Mouse (Mus musculus) CD4-positive naive resting alpha-beta T cell, adult 57 days (primary cell): Measurements from ENCODE around the gene Olfr824. TPM values are rescaled to one million over a fixed set of nuclear protein-coding genes. Genes with fewer than 3 reads are reported as not detected.

ENCODE experiments used
- total RNA-seq: library from RNA; stranded (reverse); gene quantifications from one replicate; pipeline ENCODE4 v1.2.4, GENCODE M21; 2023

Gene Olfr824
- total RNA-seq: not detected

GRCm38 (mm10) chr10:130129900-130130299 lies at the start of gene Olfr824:
Gene Olfr824 (minus strand): TSS chr10:130130000.

GRCm38 (mm10) chr10:130166666-130167065 lies 36.9 kb upstream of the Olfr824 start, which contains the start of gene Olfr825:
Gene Olfr825 (minus strand): TSS chr10:130166766.

GRCm38 (mm10) chr10:130115283-130115682 lies 14.5 kb downstream of the Olfr824 start, which contains the start of gene Olfr823:
Gene Olfr823 (minus strand): TSS chr10:130115383.

Other genes starting within 250 kb of the Olfr824 start
- not detected for gene Olfr815, start 224.1 kb downstream of the Olfr824 start, total RNA-seq
- not detected for gene Olfr816, start 214.4 kb downstream of the Olfr824 start, total RNA-seq
- not detected for gene Olfr818, start 180.9 kb downstream of the Olfr824 start, total RNA-seq
- gene Olfr819, start 162.7 kb downstream of the Olfr824 start, total RNA-seq: not detected
- gene Olfr247, start 153.9 kb downstream of the Olfr824 start, total RNA-seq: not detected
- not detected for gene Gm10310, start 144.9 kb downstream of the Olfr824 start, total RNA-seq
- not detected for gene Olfr820, start 117.4 kb downstream of the Olfr824 start, total RNA-seq
- gene Olfr821, start 99.7 kb downstream of the Olfr824 start, total RNA-seq: not detected
- not detected for gene Olfr822, start 58.8 kb downstream of the Olfr824 start, total RNA-seq
- not detected for gene Olfr823, start 14.6 kb downstream of the Olfr824 start, total RNA-seq
- gene Olfr825, start 36.8 kb upstream of the Olfr824 start, total RNA-seq: not detected
- not detected for gene Olfr826, start 54.2 kb upstream of the Olfr824 start, total RNA-seq
- gene Olfr827, start 84.4 kb upstream of the Olfr824 start, total RNA-seq: not detected
- gene Neurod4, start 150.2 kb upstream of the Olfr824 start, total RNA-seq: not detected
- 124 TPM for gene Tespa1, start 192.9 kb upstream of the Olfr824 start, total RNA-seq